Mouse (Mus musculus): ENCODE results near the gene Ptgds.

DNA sequence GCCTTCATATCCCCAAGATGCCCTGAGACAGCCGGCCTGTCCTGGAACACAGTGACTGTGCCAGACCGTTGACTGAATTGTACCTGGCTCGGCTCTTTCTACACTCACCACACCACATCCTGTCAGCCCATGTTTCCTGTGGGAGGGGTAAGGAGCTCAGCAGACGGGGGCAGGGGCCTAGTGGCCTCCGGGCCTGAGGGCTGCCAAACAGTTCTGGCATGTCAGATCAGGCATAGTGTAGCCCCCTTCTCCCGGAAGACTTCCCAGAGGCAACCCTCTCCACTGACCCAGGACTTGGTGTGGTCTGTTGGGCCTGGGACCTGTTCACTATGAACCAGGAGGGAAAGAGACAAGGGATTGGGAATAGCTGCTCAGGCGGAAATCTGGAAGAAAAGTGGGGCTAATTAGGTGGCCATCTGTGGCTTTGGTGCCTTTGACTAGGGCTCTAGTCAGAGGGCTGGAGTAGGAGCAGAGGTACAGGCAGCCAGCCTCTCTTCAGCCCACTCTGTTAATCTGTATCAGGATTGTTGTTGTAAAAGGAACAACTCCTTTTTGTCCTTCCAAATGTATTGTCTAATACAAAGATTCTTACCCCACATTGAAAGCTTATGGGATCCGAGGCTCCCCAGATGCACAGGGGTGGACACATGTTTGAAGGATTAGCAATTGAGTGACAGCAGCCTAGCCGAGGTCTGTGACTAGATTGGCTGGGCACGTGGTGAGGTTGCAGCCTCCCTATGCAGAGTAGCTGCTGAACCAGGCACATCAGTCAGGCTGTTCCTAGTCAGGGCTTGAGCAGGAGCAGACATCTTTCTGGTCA is 3.8 kb downstream of the Ptgds start:
- TF ChIP-seq POLR2A (IDR thresholded peaks at IDR 0.05; ENCODE audit: low read depth, low read length) (no peak), CTCF (conservative IDR thresholded peaks at IDR 0.05; ENCODE audit: insufficient read depth, insufficient read length, low read depth, low read length) (no peak)

All from kidney, adult 2 months (tissue).